Mouse (Mus musculus) liver, adult 2 months (tissue): Measurements from ENCODE around the gene Nme6.

ENCODE experiments used
- CTCF ChIP-seq: fragments of 200-500 bp; IDR thresholded peaks from 2 replicates; pipeline ENCODE4 v1.5.1; 2011; ENCODE audit warnings: low read depth, low read length, control low read depth
- POLR2A ChIP-seq: fragments of 200-500 bp; IDR thresholded peaks from 2 replicates; pipeline ENCODE4 v1.6.1; 2011; ENCODE audit warnings: low read length, control low read depth; ENCODE audit not compliant: insufficient read depth; ENCODE audit errors: extremely low read depth

GRCm38 (mm10) chr9:109862397-109863044 lies 30.0 kb downstream of the Nme6 start:
- TF ChIP-seq POLR2A (no peak), CTCF (peak; percentile 94)
